Mouse (Mus musculus) ES-E14 (cell line): Measurements from ENCODE around the gene Smad9.

ENCODE experiments used
- CHD2 ChIP-seq: IDR thresholded peaks from 2 replicates; pipeline ENCODE4 v1.6.1; 2014; ENCODE audit warnings: mild to moderate bottlenecking, low read depth, low read length, inconsistent platforms
- HCFC1 ChIP-seq: IDR thresholded peaks from 2 replicates; pipeline ENCODE4 v1.6.1; 2012; ENCODE audit warnings: low read length, inconsistent platforms, borderline replicate concordance; ENCODE audit not compliant: insufficient read depth
- ZC3H11A ChIP-seq: IDR thresholded peaks from 2 replicates; pipeline ENCODE4 v1.6.1; 2012; ENCODE audit warnings: low read depth, mild to moderate bottlenecking, inconsistent platforms, low read length, borderline replicate concordance
- ZNF384 ChIP-seq: IDR thresholded peaks from 2 replicates; pipeline ENCODE4 v1.6.1; 2012; ENCODE audit warnings: low read depth, low read length, inconsistent platforms

GRCm38 (mm10) chr3:54807666-54808217 is 52.4 kb downstream of the Smad9 start, which contains the start of gene Rfxap:
- TF ChIP-seq ZNF384 (no peak), ZC3H11A (no peak), CHD2 (no peak), HCFC1 (no peak; the same call in 1 of the 2 replicates)
